Mouse (Mus musculus): ENCODE measurements around the gene Wfdc17.

- no peak for TF ChIP-seq CTCF (IDR thresholded peaks at IDR 0.05; ENCODE audit: low read depth, low read length)
- peak; percentile 26 for TF ChIP-seq POLR2A (IDR thresholded peaks at IDR 0.05; ENCODE audit: insufficient read depth, low read length)
These were observed 49.9 kb downstream of the Wfdc17 start, which contains the start of gene Heatr6 for GRCm38 (mm10) chr11:83753581-83754181.

All from ES-Bruce4 (cell line).